Mouse (Mus musculus): ENCODE results near the gene Pofut1. TPM values are rescaled to one million over a fixed set of nuclear protein-coding genes. Genes with fewer than 3 reads are reported as not detected.

Pofut1 gene
- polyA plus RNA-seq, 1 experiment from 2014 or later = 16.9 TPM

- H3K27me3 ChIP-seq = no peaks in the 10 kb centered on the region
- in situ Hi-C loops (cut with MboI; ENCODE audit: low pct_unique_long_range_greater_than_20kb) = no loop called here
- no peak for TF ChIP-seq CTCF (IDR thresholded peaks at IDR 0.05)
- ATAC-seq (no peak), DNase-seq (ENCODE audit: low read depth, low spot score) (no peak)
- ChIA-PET CTCF (no interaction called here), POLR2A (no interaction called here)
These were observed 68.9 kb downstream of the Pofut1 start for GRCm38 (mm10) chr2:153310228-153310627.

- POLR2A ChIA-PET = no interaction called here
- in situ Hi-C loops (cut with MboI; ENCODE audit: low pct_unique_long_range_greater_than_20kb) = no loop called here
- no peak for TF ChIP-seq CTCF (IDR thresholded peaks at IDR 0.05)
These were observed 71.6 kb downstream of the Pofut1 start for GRCm38 (mm10) chr2:153312884-153313283.

DNA sequence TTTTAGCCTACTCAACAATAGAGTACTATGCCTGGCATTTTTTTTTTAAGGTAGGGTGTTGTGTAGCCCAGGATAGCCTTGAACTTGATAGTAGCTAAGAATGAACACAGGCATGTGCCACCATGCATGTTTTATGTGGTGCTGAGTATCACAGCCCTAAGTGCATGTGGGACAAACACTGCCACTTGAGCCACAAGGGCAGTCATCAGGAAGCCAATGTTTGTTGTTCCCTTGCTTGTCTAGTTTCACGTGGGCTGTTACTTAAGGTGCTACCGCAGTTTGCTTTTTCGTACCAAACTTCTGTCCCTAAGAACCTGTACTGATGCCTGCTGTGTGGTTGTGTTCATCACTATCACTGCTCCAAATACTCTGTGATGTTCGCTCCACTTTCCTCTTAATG, 77.1 kb downstream of the Pofut1 start:
- in situ Hi-C loops (cut with MboI; ENCODE audit: low pct_unique_long_range_greater_than_20kb) = no loop called here
- no peak for DNase-seq (ENCODE audit: low read depth, low spot score)
- TF ChIP-seq CTCF (IDR thresholded peaks at IDR 0.05) = no peak
- ATAC-seq = no peak
- H3K27me3 ChIP-seq = no peaks in the 10 kb centered on the region
- ChIA-PET POLR2A (no interaction called here), CTCF (no interaction called here)

More at GRCm38 (mm10) chr2:153312884-153313283, 71.6 kb downstream of the Pofut1 start:
- no peak for ATAC-seq
- H3K27me3 ChIP-seq = no peaks in the 10 kb centered on the region
- CTCF ChIA-PET = interaction anchor here (1.9 kb wide), 2 partner anchors 12 to 13 kb away, joined by 5 to 7 read pairs; no protein-coding TSS in a partner anchor
- DNase-seq (ENCODE audit: low read depth, low spot score) = no peak

DNA sequence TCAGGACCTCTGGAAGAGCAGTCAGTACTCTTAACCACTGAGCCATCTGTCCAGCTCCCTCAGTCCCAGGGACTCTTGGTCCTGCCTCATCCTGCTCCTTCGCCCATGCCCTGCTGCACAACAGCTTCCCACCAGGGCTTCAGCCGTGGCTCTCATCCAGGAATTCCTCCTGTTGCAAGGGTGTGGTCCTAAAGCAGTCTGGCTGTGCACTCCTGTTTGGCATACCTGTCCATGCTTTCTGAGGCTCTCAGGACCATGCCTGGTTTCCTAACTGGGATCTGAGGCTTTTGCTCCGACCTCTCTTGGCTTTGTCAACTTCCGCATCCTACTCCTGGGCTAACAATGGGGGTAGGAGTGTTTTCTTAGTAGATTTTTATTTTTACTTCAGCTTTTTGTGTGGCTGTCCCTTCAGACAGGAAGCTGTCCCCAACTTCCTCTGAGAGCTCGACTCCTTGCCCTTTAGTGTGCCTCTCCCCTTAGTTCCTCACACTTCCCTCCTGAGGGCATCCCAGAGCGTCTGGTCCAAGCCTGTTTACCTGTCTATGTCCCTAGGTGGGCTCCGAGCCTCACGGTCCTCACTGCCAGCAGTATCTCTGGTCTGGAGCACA, 77.8 kb downstream of the Pofut1 start:
- in situ Hi-C loops (cut with MboI; ENCODE audit: low pct_unique_long_range_greater_than_20kb) = no loop called here
- TF ChIP-seq CTCF (IDR thresholded peaks at IDR 0.05) = no peak
- ChIA-PET CTCF (no interaction called here), POLR2A (no interaction called here)
- H3K27me3 ChIP-seq = no peaks in the 10 kb centered on the region
- ATAC-seq (no peak), DNase-seq (ENCODE audit: low read depth, low spot score) (no peak)

Other genes with a start within 250 kb of the Pofut1 start
- 131 TPM for gene Pdrg1, start 226.1 kb upstream of the Pofut1 start, polyA plus RNA-seq (2021)
- gene Xkr7, start 209.7 kb upstream of the Pofut1 start, polyA plus RNA-seq (2021) = not detected
- gene Ccm2l, start 175.6 kb upstream of the Pofut1 start, polyA plus RNA-seq (2021) = not detected
- gene Hck, start 133.1 kb upstream of the Pofut1 start, polyA plus RNA-seq (2021) = 1.3 TPM
- gene Tm9sf4, start 80.2 kb upstream of the Pofut1 start, polyA plus RNA-seq (2021) = 95.3 TPM
- 0.06 TPM for gene Tspyl3, start 16.1 kb upstream of the Pofut1 start, polyA plus RNA-seq (2021)
- 10.0 TPM for gene Plagl2, start 107 bp upstream of the Pofut1 start, polyA plus RNA-seq (2021)
- 40.1 TPM for gene Kif3b, start 49.9 kb downstream of the Pofut1 start, polyA plus RNA-seq (2021)
- gene Asxl1, start 104.3 kb downstream of the Pofut1 start, polyA plus RNA-seq (2021) = 35.9 TPM

All from Patski (cell line).